Mouse (Mus musculus) olfactory bulb, adult 2 months (tissue): ENCODE data around the gene Tpte. TPM values are rescaled to one million over a fixed set of nuclear protein-coding genes. Genes with fewer than 3 reads are reported as not detected.

Experiments
- H3K27ac ChIP-seq: fragments of 200-500 bp; 2 replicates; pipeline ENCODE4 v1.5.1; 2012; ENCODE audit warnings: low read depth, low read length; ENCODE audit not compliant: insufficient read depth
- H3K4me1 ChIP-seq: fragments of 200-500 bp; 2 replicates; pipeline ENCODE4 v1.6.1; 2012; ENCODE audit warnings: low read length; ENCODE audit not compliant: control insufficient read depth, insufficient read depth
- H3K4me3 ChIP-seq: fragments of 200-500 bp; 2 replicates; pipeline ENCODE4 v1.5.1; 2012; ENCODE audit warnings: mild to moderate bottlenecking, low read depth, low read length, moderate library complexity; ENCODE audit not compliant: insufficient read depth
- CTCF ChIP-seq: fragments of 200-500 bp; IDR thresholded peaks from 2 replicates; pipeline ENCODE4 v1.5.1; 2012; ENCODE audit warnings: low read depth, mild to moderate bottlenecking, low read length, moderate library complexity; ENCODE audit not compliant: insufficient read depth
- POLR2A ChIP-seq: fragments of 200-500 bp; IDR thresholded peaks from 2 replicates; pipeline ENCODE4 v1.6.1; 2012; ENCODE audit warnings: mild to moderate bottlenecking, low read depth, low read length, moderate library complexity; ENCODE audit not compliant: insufficient read depth
- WGBS: fragments of 180-500 bp; shearing (Covaris S2); methylation state at CpG from one replicate; pipeline ENCODE4 v1.1.7; 2018; 5-methylcytosine and 5-hydroxymethylcytosine counted together
- polyA plus RNA-seq: library from polyadenylated mRNA; stranded (reverse); fragments of >200 nt; gene quantifications from 2 replicates; pipeline ENCODE4 v1.2.4, GENCODE M21; 2012; ENCODE audit warnings: low replicate concordance; ENCODE audit not compliant: missing spikeins, insufficient read depth, insufficient read length

Gene Tpte
- polyA plus RNA-seq: not detected in 2 replicates

- 51% methylated on average over 2 of the region's 2 CpGs for WGBS
- TF ChIP-seq POLR2A (no peak), CTCF (no peak)
Observed at GRCm38 (mm10) chr8:22282999-22283491, at the start of gene Tpte. Tpte (plus strand) TSS chr8:22283441.

GRCm38 (mm10) chr8:22242986-22243385 is 40.3 kb upstream of the Tpte start:
- H3K27ac ChIP-seq: no peak overlapping the region
- WGBS: 86% methylated on average over 9 of the region's 9 CpGs
- H3K4me3 ChIP-seq: no peak overlapping the region
- TF ChIP-seq CTCF (no peak), POLR2A (no peak)
- no peaks in the 10 kb centered on the region for H3K4me1 ChIP-seq

More at GRCm38 (mm10) chr8:22282999-22283491, at the start of gene Tpte:
- H3K4me3 ChIP-seq: no peak within 1 kb of the TSS
- H3K27ac ChIP-seq: no peak within 1 kb of the TSS
- no peaks in the 10 kb centered on the region for H3K4me1 ChIP-seq

GRCm38 (mm10) chr8:22245663-22246062 is 37.6 kb upstream of the Tpte start:
- 74% methylated on average over 1 of the region's 1 CpGs for WGBS
- TF ChIP-seq POLR2A (no peak), CTCF (no peak)
- Histone ChIP-seq H3K4me1 (no peaks in the 10 kb centered on the region), H3K27ac (no peak overlapping the region), H3K4me3 (no peak overlapping the region)

- WGBS: 37% methylated on average over 12 of the region's 12 CpGs
- Histone ChIP-seq H3K4me1 (no peaks in the 10 kb centered on the region), H3K4me3 (no peak overlapping the region), H3K27ac (no peak overlapping the region)
- TF ChIP-seq POLR2A: no peak
- no peak for TF ChIP-seq CTCF
Observed at GRCm38 (mm10) chr8:22247956-22248355, 35.3 kb upstream of the Tpte start.

- no peak for TF ChIP-seq POLR2A
- TF ChIP-seq CTCF: no peak
- Histone ChIP-seq H3K27ac (no peak overlapping the region), H3K4me3 (no peak overlapping the region), H3K4me1 (no peaks in the 10 kb centered on the region)
- WGBS: 71% methylated on average over 9 of the region's 9 CpGs
Observed at GRCm38 (mm10) chr8:22249080-22249479, 34.2 kb upstream of the Tpte start.

- H3K27ac ChIP-seq: no peak overlapping the region
- no peak overlapping the region for H3K4me3 ChIP-seq
Observed at GRCm38 (mm10) chr8:22258946-22259450, 24.2 kb upstream of the Tpte start.

GRCm38 (mm10) chr8:22259531-22259930 is 23.7 kb upstream of the Tpte start:
- no peaks in the 10 kb centered on the region for H3K4me1 ChIP-seq
- no peak for TF ChIP-seq CTCF
- TF ChIP-seq POLR2A: no peak
- H3K4me3 ChIP-seq: no peak overlapping the region
- no peak overlapping the region for H3K27ac ChIP-seq
- WGBS: 81% methylated on average over 12 of the region's 12 CpGs

More at GRCm38 (mm10) chr8:22258946-22259450, 24.2 kb upstream of the Tpte start:
- no peak for TF ChIP-seq POLR2A
- no peak for TF ChIP-seq CTCF
- no peaks in the 10 kb centered on the region for H3K4me1 ChIP-seq
- 94% methylated on average over 18 of the region's 18 CpGs for WGBS

GRCm38 (mm10) chr8:22260091-22260722 is 23.0 kb upstream of the Tpte start:
- TF ChIP-seq POLR2A (no peak), CTCF (no peak)
- WGBS: 61% methylated on average over 9 of the region's 9 CpGs
- Histone ChIP-seq H3K27ac (no peak overlapping the region), H3K4me3 (no peak overlapping the region), H3K4me1 (no peaks in the 10 kb centered on the region)

GRCm38 (mm10) chr8:22262267-22262666 is 21.0 kb upstream of the Tpte start:
- 84% methylated on average over 3 of the region's 3 CpGs for WGBS
- H3K27ac ChIP-seq: no peak overlapping the region
- H3K4me1 ChIP-seq: no peaks in the 10 kb centered on the region
- H3K4me3 ChIP-seq: no peak overlapping the region
- TF ChIP-seq POLR2A (no peak), CTCF (no peak)

GRCm38 (mm10) chr8:22264292-22264691 is 18.9 kb upstream of the Tpte start:
- H3K27ac ChIP-seq: no peak overlapping the region
- H3K4me1 ChIP-seq: no peaks in the 10 kb centered on the region
- H3K4me3 ChIP-seq: no peak overlapping the region
- WGBS: 61% methylated on average over 6 of the region's 6 CpGs
- TF ChIP-seq POLR2A (no peak), CTCF (no peak)
